Mouse (Mus musculus): ENCODE measurements around the gene Ube2v1. TPM values are rescaled to one million over a fixed set of nuclear protein-coding genes. Genes with fewer than 3 reads are reported as not detected.
"Not testable (repeated sequence)": the region's sequence is repeated elsewhere in the genome, so short reads cannot be mapped to it uniquely, and the experiment has no call there.

Gene Ube2v1
- polyA plus RNA-seq, 1 experiment = 141 TPM

DNA sequence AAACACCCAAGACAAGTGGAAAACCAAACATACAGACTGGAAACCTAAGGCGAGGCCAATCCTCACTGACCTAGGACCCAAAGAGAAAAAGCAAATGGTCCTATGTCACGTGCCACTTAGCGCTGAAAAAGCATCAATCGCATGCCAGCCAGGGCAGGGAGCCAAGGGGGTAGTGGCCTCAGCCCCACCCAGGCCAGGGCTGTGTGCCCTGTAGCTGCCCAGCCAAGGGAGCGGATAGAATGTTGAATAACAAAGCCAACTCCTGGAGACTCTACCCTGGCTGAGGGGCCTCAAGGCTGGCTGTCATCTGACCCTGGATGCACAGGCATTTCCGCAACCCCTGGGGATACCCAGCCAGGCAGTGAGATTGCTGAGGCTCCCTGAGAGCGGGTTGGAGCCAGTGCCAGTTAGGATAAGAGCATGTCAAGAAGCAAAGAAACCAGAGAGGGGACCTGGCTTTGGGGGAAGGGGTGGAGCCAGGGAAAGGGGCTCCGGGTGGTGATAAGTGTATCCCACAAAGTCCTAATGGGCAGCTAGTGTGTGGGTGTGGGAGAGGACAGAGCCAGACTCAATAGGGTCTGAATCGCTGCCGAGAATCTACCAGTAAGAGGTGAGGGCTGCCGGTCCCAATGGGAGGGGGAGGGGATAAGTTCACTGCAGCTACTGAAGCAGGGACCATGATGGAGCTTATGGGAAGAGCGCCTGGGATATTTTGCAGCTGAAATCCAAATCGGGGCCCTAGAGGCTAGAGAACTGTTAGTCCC is 28.1 kb upstream of the Ube2v1 start:
- Histone ChIP-seq H3K4me1 (ENCODE audit: control insufficient read depth, insufficient read depth, insufficient read length, low read length) (peaks cover 22% of the 10 kb centered on the region), H3K4me3 (ENCODE audit: insufficient read depth, low read depth, low read length) (peak overlapping the region; percentile 88), H3K27ac (replicated peaks; ENCODE audit: low read depth, low read length) (peak overlapping the region; percentile 22; the same call in 1 of the 2 replicates)

DNA sequence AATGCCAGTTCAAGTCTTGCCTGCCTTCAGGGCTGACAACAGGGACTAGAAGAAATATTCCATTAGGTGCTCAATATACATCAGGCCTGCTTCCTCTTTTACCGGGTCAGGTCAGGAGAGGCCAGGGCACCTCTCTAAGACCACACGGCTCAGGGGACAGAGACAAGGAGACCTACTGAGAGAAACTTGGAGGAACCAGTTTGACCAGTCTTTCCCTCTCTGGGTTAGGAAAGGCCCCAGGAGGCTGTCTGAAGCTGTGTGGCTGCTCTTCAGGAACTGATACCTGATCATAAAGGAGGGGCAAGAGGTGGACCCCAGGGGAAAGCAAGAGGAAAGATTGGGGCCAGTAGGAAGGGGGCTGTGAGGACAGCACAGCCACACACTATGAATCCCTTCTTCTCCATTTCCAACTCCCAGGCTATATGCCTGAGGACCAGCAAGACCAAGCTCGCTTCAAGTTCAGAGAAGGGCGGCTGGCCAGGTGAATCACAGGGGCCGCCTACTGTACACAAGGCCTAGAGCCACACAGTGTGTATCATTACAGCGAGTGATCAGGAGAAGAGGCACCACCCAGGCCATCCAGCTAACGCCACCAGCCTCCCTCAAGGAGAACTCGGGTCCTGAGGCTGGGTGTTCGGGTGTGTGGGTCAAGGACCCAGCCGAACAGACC is 27.4 kb upstream of the Ube2v1 start:
- Histone ChIP-seq H3K4me3 (ENCODE audit: insufficient read depth, low read depth, low read length) (peak overlapping the region; percentile 88), H3K27ac (replicated peaks; ENCODE audit: low read depth, low read length) (no peak overlapping the region), H3K4me1 (ENCODE audit: control insufficient read depth, insufficient read depth, insufficient read length, low read length) (peaks cover 22% of the 10 kb centered on the region)

DNA sequence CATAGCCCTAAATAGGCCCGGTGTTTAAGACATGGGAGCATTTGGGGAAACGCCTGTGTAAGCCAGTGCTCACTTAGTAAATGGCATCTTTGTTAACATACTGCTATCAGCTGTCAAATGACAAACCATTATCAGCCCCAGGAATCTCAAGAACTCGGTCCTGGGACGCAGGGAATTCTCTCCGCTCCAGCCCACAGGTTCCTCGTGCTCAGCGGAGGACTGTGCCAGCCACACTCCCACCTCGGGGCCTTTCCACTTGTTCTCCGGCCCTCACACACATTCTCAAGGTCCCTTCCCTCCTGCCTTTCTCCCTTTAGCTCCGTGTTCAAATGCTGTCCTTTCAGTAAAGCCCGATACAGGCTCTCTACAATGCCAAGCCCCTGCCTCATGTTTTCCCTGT is 26.8 kb upstream of the Ube2v1 start:
- H3K4me3 ChIP-seq (ENCODE audit: insufficient read depth, low read depth, low read length) = peak overlapping the region; percentile 14; the same call in 1 of the 2 replicates
- peaks cover 22% of the 10 kb centered on the region for H3K4me1 ChIP-seq (ENCODE audit: control insufficient read depth, insufficient read depth, insufficient read length, low read length)
- H3K27ac ChIP-seq (replicated peaks; ENCODE audit: low read depth, low read length) = no peak overlapping the region

DNA sequence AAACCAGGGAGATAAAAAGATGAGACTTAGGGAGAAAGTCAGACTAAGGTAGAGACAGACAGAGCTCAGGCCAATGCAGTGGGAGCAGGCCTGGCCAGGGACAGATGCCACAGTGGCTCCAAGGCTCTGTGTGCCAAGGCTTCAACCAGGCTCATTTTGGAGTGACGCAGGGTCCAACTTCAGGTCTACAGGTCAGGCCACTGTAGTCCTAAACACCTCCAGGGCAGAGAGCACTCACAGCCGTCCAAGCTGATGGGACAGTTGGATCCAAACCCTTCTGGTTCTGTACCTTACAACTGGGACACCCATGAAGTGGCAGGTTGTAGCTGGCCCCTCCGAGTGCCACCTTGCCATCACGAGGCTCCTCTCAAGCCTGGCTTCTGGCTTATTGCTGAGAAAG is 26.1 kb upstream of the Ube2v1 start:
- H3K4me1 ChIP-seq (ENCODE audit: control insufficient read depth, insufficient read depth, insufficient read length, low read length) = peaks cover 22% of the 10 kb centered on the region
- 0 out of 2 replicates have a peak overlapping the region, but pooled peaks have one; percentile 3 for H3K27ac ChIP-seq (replicated peaks; ENCODE audit: low read depth, low read length)
- no peak overlapping the region for H3K4me3 ChIP-seq (ENCODE audit: insufficient read depth, low read depth, low read length)

DNA sequence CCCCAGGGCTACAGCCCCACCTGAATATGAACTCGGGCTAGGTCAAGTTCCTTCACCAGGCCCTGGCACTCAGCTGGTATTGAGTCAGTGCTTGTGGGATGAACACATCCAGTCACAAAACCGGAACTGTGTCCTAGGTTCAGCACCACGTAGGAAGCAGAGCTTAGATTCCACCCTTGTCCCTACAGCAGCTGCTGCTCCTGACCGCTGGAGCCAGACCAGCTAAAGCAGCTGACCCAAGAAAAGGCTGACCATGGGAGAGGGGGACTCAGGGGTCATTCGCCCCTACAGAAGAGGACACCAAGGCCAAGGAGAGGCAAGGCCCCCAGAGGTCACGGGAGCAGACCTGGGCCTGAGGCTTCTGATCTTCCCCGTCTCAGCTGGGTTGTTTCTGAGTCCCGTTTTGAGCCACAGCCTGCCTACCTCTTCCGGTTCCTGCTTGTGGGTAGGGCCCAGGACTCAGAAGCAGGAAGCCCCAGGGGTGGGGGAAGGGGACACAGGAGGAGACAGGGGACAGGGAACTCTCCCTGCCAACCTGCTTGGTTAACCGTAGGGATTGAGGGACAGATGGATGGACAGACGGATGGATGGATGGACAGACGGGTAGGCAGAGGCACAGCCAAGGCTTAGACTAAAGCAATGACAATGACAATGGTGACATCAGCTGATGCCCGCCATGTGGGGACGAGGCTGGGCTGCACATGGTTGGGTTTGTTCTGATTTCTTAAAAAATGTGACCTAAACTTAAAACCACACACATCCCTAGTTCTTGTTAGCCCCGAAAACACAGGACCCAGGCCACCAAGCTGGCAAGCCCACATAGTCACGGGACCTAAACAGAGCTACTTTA is 25.0 kb upstream of the Ube2v1 start:
- H3K27ac ChIP-seq (replicated peaks; ENCODE audit: low read depth, low read length) = peak overlapping the region; percentile 78
- peak overlapping the region; percentile 33 for H3K4me3 ChIP-seq (ENCODE audit: insufficient read depth, low read depth, low read length)
- peaks cover 22% of the 10 kb centered on the region for H3K4me1 ChIP-seq (ENCODE audit: control insufficient read depth, insufficient read depth, insufficient read length, low read length)

DNA sequence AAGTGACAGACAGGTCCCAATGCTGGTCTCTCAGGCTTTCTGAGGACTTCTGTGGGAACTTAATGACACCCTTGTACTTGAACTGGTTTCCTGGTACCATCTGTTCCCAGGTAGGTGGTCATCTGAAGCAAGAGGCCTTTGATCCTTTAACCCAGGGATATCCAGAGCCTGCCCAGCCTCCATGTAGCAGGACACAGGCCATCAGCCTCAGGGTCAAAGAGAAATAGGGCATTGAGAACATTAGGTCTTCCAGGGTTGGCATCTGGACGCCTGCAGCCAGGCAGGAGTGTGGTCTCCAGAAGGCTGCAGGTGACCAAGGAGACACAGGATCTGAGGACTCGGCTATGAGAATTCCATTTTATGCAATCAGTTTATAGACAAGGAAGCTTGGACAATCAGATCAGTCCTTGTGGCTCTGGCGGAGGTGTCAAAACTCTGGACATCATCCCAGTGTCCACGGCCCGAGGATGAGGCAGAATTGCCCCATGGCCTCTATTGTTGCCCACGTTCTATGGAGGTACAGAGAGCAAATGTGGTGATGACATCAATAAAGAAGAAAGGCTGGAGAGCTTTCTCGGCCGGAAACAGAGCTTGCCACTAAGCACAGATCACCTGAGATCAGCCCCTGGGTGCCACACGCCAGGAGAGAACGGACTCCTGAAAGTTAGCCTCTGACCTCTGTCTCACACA is 23.2 kb upstream of the Ube2v1 start:
- Histone ChIP-seq H3K4me3 (ENCODE audit: insufficient read depth, low read depth, low read length) (no peak overlapping the region), H3K4me1 (ENCODE audit: control insufficient read depth, insufficient read depth, insufficient read length, low read length) (peaks cover 21% of the 10 kb centered on the region), H3K27ac (replicated peaks; ENCODE audit: low read depth, low read length) (no peak overlapping the region)

DNA sequence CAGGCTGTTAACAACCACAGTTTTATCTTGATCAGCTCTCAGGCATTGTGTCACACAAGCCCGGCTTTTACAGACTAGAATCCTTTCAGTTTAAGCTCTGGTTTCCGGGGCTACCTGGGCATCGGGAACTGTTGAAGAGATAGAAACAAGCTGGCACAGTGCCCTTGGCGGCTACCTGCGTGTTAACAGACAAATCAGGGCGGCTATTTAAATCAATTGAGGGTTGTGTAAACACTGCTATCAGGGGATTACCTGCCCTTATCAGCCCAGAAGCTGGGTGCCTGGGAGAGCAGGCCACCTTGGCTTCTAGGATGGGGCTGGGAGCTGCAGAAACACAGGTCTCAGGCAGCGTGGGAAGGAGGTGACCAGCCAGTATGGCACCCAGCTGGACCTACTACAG is 20.8 kb upstream of the Ube2v1 start:
- H3K4me3 ChIP-seq (ENCODE audit: insufficient read depth, low read depth, low read length) = no peak overlapping the region
- peaks cover 11% of the 10 kb centered on the region for H3K4me1 ChIP-seq (ENCODE audit: control insufficient read depth, insufficient read depth, insufficient read length, low read length)
- no peak overlapping the region for H3K27ac ChIP-seq (replicated peaks; ENCODE audit: low read depth, low read length)

DNA sequence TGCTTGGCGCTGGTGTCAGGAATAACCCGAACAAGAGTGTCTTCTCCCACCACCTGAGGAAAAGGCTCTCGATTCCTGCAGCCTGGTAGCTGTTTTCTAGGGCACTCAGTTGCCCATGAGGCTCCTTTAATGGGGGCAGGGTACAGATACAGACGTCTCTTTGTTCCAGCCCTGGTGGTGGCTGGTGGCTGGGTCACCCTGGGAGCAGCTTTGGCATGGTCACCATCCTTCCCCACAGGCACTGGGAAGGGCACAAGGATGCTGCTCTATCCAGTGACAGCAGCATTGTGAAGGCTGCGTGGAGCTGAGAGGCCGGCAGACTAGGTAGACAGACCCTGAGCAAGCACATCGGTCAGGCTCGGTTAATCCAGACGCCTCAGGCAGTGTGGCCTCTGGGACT is 19.7 kb upstream of the Ube2v1 start:
- H3K27ac ChIP-seq (replicated peaks; ENCODE audit: low read depth, low read length) = no peak overlapping the region
- peaks cover 4% of the 10 kb centered on the region; the same call in 1 of the 2 replicates for H3K4me1 ChIP-seq (ENCODE audit: control insufficient read depth, insufficient read depth, insufficient read length, low read length)
- H3K4me3 ChIP-seq (ENCODE audit: insufficient read depth, low read depth, low read length) = no peak overlapping the region

DNA sequence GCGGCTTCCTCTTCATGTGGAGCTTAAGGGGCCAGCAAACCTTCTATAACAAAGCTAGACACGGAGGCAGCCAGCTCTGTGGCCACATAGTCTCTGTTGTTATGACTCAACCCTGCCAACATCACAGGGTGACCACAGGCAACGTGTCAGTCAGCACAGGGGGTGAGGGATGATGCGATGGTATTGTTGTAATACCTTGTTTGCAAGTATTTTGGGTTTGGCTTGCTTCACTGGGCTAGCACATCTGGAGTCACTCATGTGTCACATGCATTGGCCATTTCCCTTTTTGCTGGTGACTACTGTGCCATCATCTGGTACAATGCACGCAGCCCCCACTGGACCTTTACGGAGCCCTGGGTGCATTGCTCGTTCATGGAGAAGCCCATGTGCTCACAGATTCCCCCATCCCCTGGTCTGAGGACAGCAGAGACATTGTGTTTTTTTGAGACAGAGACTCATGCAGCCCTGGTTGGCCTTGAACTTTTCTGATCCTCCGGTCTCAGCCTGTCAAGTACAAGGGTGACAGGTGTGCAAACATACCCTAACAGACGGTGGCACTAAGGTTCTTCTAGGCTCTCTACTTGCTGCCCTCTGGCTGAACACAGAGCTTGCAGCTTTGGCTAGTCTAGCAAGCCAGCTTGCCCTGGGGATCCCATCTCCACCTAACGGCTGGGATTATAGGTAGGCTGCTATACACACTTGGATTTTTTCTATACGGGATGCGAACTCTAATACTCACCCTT is 17.6 kb upstream of the Ube2v1 start:
- Histone ChIP-seq H3K4me1 (ENCODE audit: control insufficient read depth, insufficient read depth, insufficient read length, low read length) (no peaks in the 10 kb centered on the region), H3K4me3 (ENCODE audit: insufficient read depth, low read depth, low read length) (no peak overlapping the region), H3K27ac (replicated peaks; ENCODE audit: low read depth, low read length) (no peak overlapping the region)

DNA sequence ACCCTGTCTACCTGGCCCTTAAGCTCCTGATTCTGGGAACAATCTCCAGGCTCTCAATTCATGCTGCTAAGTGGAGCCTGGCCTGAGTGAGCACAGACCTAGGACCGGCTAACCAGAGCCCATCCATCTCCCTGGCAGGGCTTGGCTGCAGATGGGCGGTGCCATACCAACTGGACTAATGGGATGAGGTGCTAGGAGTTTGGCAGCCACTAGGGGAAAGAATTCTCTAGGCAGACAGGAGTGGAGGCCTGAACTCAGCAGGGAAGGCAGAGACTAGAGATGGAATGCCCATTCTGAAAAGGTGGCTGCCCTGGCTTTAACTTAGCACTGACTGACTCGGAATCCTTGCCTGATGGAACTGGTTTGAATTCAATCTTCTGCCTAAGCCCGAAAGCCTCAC is 14.5 kb upstream of the Ube2v1 start:
- no peak overlapping the region for H3K4me3 ChIP-seq (ENCODE audit: insufficient read depth, low read depth, low read length)
- H3K27ac ChIP-seq (replicated peaks; ENCODE audit: low read depth, low read length) = no peak overlapping the region
- H3K4me1 ChIP-seq (ENCODE audit: control insufficient read depth, insufficient read depth, insufficient read length, low read length) = no peaks in the 10 kb centered on the region; the same call in 1 of the 2 replicates

DNA sequence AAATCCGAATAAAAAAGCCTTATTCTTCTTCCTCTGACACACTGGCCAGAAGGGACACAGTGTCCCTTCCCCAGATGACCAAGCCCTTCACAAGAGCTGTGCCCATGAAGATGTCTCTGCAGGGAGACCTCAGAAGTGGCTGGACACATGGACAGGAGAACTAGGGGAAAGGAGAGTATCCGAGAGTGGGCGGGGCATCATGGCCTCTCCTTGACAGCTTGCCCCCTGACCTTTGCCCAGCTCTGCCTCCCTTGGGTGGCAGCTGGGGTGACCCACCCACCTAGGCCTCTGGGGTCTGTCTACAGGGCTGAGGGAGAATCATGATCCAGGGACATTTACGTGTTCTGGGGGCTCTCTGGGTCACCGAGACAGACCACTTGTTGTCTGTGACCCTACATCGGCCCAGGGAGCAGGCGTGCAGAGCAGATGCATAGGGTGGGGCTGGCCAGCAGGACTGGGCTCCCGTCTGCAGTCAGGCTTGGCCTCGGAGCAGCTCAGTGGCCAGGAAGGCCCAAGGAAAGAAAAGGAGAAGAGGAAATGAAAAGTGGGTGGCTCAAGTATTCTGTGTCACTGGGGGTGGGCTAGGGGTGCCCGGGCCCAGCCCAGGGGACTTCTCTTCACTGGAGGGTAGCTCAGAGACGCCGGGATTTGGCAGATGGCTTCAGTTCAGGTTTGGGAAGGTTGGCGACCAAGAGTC is 11.6 kb upstream of the Ube2v1 start:
- H3K27ac ChIP-seq (replicated peaks; ENCODE audit: low read depth, low read length); H3K4me3 ChIP-seq (ENCODE audit: insufficient read depth, low read depth, low read length); H3K4me1 ChIP-seq (ENCODE audit: control insufficient read depth, insufficient read depth, insufficient read length, low read length): not testable (repeated sequence)

DNA sequence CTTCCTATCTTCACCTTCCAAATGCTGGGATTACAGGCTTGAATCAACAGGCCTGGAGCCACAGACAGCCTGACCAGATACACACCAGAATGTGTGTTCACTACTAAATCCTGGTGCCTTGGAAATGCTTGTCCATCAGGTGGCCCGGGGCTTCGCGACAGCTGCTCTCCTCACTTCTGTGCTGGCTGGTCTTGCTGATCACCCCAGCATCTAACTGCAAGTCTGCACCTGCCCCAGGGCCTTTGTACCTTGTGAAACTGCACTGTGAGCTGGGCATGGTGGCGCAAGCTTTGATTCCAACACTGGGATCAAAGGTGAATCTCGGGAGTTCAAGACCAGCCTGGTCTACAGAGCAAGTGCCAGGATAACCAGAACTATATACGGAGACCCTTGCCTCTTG is 10.3 kb upstream of the Ube2v1 start:
- H3K4me1 ChIP-seq (ENCODE audit: control insufficient read depth, insufficient read depth, insufficient read length, low read length) = no peaks in the 10 kb centered on the region; the same call in 1 of the 2 replicates
- H3K27ac ChIP-seq (replicated peaks; ENCODE audit: low read depth, low read length) = no peak overlapping the region
- no peak overlapping the region for H3K4me3 ChIP-seq (ENCODE audit: insufficient read depth, low read depth, low read length)

DNA sequence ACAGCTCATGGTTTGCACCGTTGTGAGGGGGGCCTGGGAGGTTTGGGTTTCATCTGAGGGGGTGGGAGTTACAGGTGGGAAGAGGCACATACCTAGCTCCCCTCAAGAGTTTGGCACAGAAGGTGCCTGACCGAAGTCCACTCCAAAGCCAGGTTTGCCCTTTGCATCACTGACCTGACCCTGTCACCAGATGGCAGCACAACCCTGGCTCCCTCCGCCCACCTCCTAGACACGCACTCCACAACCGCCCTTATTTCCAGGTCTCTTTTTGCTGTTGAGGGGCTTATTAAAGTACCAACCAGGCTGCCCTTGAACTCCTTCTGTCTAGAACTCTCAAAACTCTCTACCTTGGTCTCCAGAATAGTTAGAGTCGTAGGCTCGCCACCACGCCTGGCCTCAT is 9.4 kb upstream of the Ube2v1 start:
- Histone ChIP-seq H3K4me1 (ENCODE audit: control insufficient read depth, insufficient read depth, insufficient read length, low read length) (no peaks in the 10 kb centered on the region; the same call in 1 of the 2 replicates), H3K4me3 (ENCODE audit: insufficient read depth, low read depth, low read length) (no peak overlapping the region), H3K27ac (replicated peaks; ENCODE audit: low read depth, low read length) (no peak overlapping the region)

DNA sequence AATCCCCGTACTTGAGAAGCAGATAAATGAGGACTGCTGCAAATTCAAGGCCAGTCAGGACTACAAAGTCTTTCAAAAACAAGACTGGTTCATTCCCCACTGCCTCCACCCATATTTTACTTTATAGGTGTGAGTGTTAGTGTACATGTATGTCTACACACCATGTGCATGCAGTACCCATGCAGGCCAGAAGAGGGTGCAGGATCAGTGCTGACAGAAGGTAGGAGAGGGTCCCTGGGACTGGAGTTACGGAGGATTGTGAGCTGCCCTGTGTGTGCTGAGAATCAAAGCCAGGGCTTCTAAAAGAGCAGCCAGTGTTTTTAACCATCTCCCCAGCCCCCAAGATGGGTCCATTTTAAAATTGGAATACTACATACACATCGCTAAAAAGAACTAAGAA is 8.4 kb upstream of the Ube2v1 start:
- H3K4me3 ChIP-seq (ENCODE audit: insufficient read depth, low read depth, low read length) = no peak overlapping the region
- H3K4me1 ChIP-seq (ENCODE audit: control insufficient read depth, insufficient read depth, insufficient read length, low read length) = no peaks in the 10 kb centered on the region; the same call in 1 of the 2 replicates
- H3K27ac ChIP-seq (replicated peaks; ENCODE audit: low read depth, low read length) = no peak overlapping the region

Measured in brown adipose tissue, adult 24 weeks (tissue).